Mouse (Mus musculus) megakaryocyte, embryonic 14.5 days (primary cell): Measurements from ENCODE around the gene Ctps2. TPM values are rescaled to one million over a fixed set of nuclear protein-coding genes. Genes with fewer than 3 reads are reported as not detected.

ENCODE experiments used
- H3K27me3 ChIP-seq: replicated peaks from 2 replicates; pipeline ENCODE3; 2012; ENCODE audit warnings: inconsistent platforms
- H3K36me3 ChIP-seq: replicated peaks from 2 replicates; pipeline ENCODE3; 2012; ENCODE audit warnings: low read length, inconsistent platforms, mixed read lengths
- H3K4me1 ChIP-seq: 2 replicates; pipeline ENCODE4 v1.6.1; 2012; ENCODE audit warnings: inconsistent platforms
- H3K4me3 ChIP-seq: replicated peaks from 2 replicates; pipeline ENCODE3; 2012; ENCODE audit warnings: moderate library complexity, mild to moderate bottlenecking, inconsistent platforms
- H3K9me3 ChIP-seq: 2 replicates; pipeline ENCODE4 v1.6.1; 2012; ENCODE audit warnings: inconsistent platforms
- FLI1 ChIP-seq: IDR thresholded peaks from 2 replicates; pipeline ENCODE4 v1.6.1; 2012; ENCODE audit warnings: low read length, inconsistent platforms, mixed read lengths
- GATA1 ChIP-seq: IDR thresholded peaks from 3 replicates; pipeline ENCODE4 v1.6.1; 2012; ENCODE audit warnings: mixed read lengths, low read length, inconsistent platforms, borderline replicate concordance
- polyA plus RNA-seq: library from polyadenylated mRNA; stranded (reverse); fragments of >175 nt; gene quantifications from 2 replicates; pipeline ENCODE4 v1.2.3, GENCODE M21; 2012; ENCODE audit warnings: low replicate concordance; ENCODE audit not compliant: insufficient read depth

Ctps2 gene
- polyA plus RNA-seq, 1 experiment: 2.9 TPM

DNA sequence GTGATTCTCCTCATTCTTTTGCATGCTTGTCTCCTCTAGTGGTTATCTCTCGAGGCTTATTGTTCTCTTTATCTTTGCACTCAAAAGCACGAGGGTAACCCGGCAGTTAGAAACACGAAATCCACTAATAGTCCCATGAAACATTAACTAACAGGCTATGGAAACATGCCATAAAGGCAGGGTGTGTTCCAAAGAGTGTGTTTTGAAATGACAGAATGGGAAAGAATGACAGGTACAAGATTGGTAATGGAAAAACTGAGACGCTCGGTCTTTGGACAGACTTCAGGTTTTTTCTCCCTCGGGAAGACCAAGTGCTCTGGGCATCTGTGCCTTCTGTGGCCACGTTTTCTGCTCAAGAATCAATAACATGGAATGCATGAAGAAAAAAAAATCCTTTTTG is 66.4 kb downstream of the Ctps2 start:
- no peak for TF ChIP-seq GATA1
- TF ChIP-seq FLI1: no peak
- no peak overlapping the region for H3K4me3 ChIP-seq
- no peaks in the 10 kb centered on the region for H3K9me3 ChIP-seq
- 0 out of 2 replicates have a peak, but pooled peaks cover 4% of the 10 kb centered on the region for H3K4me1 ChIP-seq
- H3K36me3 ChIP-seq: no peaks in the 10 kb centered on the region
- H3K27me3 ChIP-seq: peaks cover 8% of the 10 kb centered on the region

- no peak for TF ChIP-seq GATA1
- TF ChIP-seq FLI1: no peak
- Histone ChIP-seq H3K4me3 (no peak overlapping the region), H3K4me1 (no peaks in the 10 kb centered on the region; the same call in 1 of the 2 replicates)
Measured at GRCm38 (mm10) chrX:162976194-162976593, 75.2 kb downstream of the Ctps2 start.

GRCm38 (mm10) chrX:162986876-162987495 is 85.9 kb downstream of the Ctps2 start:
- Histone ChIP-seq H3K9me3 (peaks cover 5% of the 10 kb centered on the region; the same call in 1 of the 2 replicates), H3K4me1 (no peaks in the 10 kb centered on the region), H3K27me3 (peaks cover 1% of the 10 kb centered on the region), H3K36me3 (peaks cover 22% of the 10 kb centered on the region), H3K4me3 (no peak overlapping the region)
- TF ChIP-seq FLI1 (no peak), GATA1 (no peak)

More at GRCm38 (mm10) chrX:162976194-162976593, 75.2 kb downstream of the Ctps2 start:
- Histone ChIP-seq H3K36me3 (peaks cover 48% of the 10 kb centered on the region), H3K9me3 (no peaks in the 10 kb centered on the region), H3K27me3 (no peaks in the 10 kb centered on the region)

- peaks cover 22% of the 10 kb centered on the region for H3K36me3 ChIP-seq
- no peak for TF ChIP-seq GATA1
- H3K9me3 ChIP-seq: no peaks in the 10 kb centered on the region
Measured at GRCm38 (mm10) chrX:162991396-162991795, 90.4 kb downstream of the Ctps2 start.

GRCm38 (mm10) chrX:162992121-162992520 is 91.1 kb downstream of the Ctps2 start:
- Histone ChIP-seq H3K9me3 (no peaks in the 10 kb centered on the region), H3K27me3 (peaks cover 6% of the 10 kb centered on the region), H3K4me1 (no peaks in the 10 kb centered on the region), H3K4me3 (no peak overlapping the region), H3K36me3 (peaks cover 29% of the 10 kb centered on the region)
- TF ChIP-seq FLI1: no peak
- no peak for TF ChIP-seq GATA1

More at GRCm38 (mm10) chrX:162991396-162991795, 90.4 kb downstream of the Ctps2 start:
- Histone ChIP-seq H3K4me1 (no peaks in the 10 kb centered on the region), H3K27me3 (peaks cover 6% of the 10 kb centered on the region), H3K4me3 (no peak overlapping the region)

DNA sequence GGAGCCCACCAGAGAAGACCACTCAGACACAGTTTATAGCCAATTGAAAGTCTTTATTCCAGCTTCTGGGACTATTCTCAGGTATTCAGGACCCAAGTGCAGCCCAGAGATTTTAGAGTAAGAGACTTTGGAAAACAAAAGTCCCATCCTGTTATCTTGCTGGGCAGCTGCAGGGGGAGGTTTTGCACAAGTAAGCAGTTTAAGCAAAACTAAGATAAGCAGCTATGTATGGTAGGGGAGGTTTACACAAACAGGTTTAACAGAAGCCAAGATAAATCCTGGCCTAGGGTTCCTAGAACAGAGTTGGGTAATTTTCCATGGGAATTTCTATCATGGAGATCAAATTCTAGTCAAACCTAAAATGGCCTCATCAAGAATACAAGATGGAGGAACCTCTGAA is 126.8 kb downstream of the Ctps2 start:
- TF ChIP-seq GATA1 (no peak), FLI1 (no peak)
- Histone ChIP-seq H3K4me1 (no peaks in the 10 kb centered on the region), H3K9me3 (no peaks in the 10 kb centered on the region), H3K4me3 (no peak overlapping the region), H3K27me3 (peaks cover 1% of the 10 kb centered on the region), H3K36me3 (peaks cover 35% of the 10 kb centered on the region)

GRCm38 (mm10) chrX:163038767-163039166 is 137.7 kb downstream of the Ctps2 start:
- no peak overlapping the region for H3K4me3 ChIP-seq
- no peaks in the 10 kb centered on the region for H3K4me1 ChIP-seq
- peaks cover 16% of the 10 kb centered on the region for H3K27me3 ChIP-seq
- no peaks in the 10 kb centered on the region for H3K9me3 ChIP-seq
- peaks cover 1% of the 10 kb centered on the region for H3K36me3 ChIP-seq
- TF ChIP-seq FLI1 (no peak), GATA1 (no peak)

- no peaks in the 10 kb centered on the region for H3K9me3 ChIP-seq
- no peaks in the 10 kb centered on the region for H3K4me1 ChIP-seq
- TF ChIP-seq GATA1 (no peak), FLI1 (no peak)
- H3K36me3 ChIP-seq: no peaks in the 10 kb centered on the region
- H3K27me3 ChIP-seq: peaks cover 17% of the 10 kb centered on the region
- H3K4me3 ChIP-seq: no peak overlapping the region
Measured at GRCm38 (mm10) chrX:163042771-163043170, 141.7 kb downstream of the Ctps2 start.

- H3K9me3 ChIP-seq: peaks cover 4% of the 10 kb centered on the region; the same call in 1 of the 2 replicates
- no peak overlapping the region for H3K4me3 ChIP-seq
- TF ChIP-seq GATA1: no peak
- no peak for TF ChIP-seq FLI1
- no peaks in the 10 kb centered on the region for H3K4me1 ChIP-seq
- H3K36me3 ChIP-seq: no peaks in the 10 kb centered on the region
- H3K27me3 ChIP-seq: peaks cover 7% of the 10 kb centered on the region
Measured at GRCm38 (mm10) chrX:163063936-163064335, 162.9 kb downstream of the Ctps2 start.

Other genes starting within 250 kb of the Ctps2 start
- 3.9 and 30.8 TPM in 2 replicates for gene Rbbp7, start 140.8 kb upstream of the Ctps2 start, polyA plus RNA-seq
- 0.56 and 1.6 TPM in 2 replicates for gene Txlng, start 71.8 kb upstream of the Ctps2 start, polyA plus RNA-seq
- gene Syap1, start 12.8 kb upstream of the Ctps2 start, polyA plus RNA-seq: 9.4 TPM in 1 of 2 replicates, not detected in the other
- not detected in 2 replicates for gene S100g, start 63.4 kb downstream of the Ctps2 start, polyA plus RNA-seq